Comparison of ENCODE assay signal across 17 mouse cellular contexts in the genomic region with DNA sequence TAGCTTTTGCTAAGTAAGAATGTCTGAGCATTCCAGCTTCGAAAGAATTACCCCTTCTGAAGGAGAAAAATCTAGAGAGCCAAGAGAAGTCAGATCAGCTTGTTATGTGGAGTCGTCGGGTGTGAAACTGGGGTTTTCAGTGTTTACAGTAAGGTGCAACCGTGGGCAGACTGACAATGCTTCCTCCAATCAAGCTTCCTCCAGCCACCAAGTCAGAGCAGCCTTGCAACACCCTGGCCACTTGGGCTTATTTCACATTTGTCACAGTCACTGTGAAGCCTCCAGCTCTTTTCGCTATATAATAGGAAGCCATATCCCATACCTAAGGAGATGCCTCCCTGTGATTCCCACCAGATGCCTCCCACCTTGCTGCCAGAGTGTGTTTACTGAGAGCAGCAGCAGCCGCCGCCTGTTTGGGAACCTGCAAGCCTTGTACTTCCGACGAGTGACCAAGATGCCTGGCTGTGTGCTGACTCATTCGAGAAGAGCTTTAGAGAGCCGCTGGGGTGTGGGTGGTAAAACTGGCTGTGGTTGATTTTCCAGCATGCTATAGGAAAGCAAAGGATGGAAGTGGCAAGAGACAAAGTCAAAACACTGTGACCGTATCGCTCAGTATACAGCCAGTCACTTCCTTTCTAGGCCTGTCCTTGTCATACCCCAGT. TPM values are rescaled to one million over a fixed set of nuclear protein-coding genes. Genes with fewer than 3 reads are reported as not detected.
DNase-seq lines count a peak whose midpoint lies in the region; ATAC-seq and TF ChIP-seq lines count a peak whose summit lies in the region.
"Had no signal": no experiment of that assay in that cellular context is flagged by ENCODE, and none has a peak within 500 bp of the region (broad histone marks: within the 10 kb centered on the region; RNA-seq: fewer than 3 reads in every experiment).

No protein-coding gene starts in this region.

- no peaks in the 10 kb centered on the region for H3K9me3 ChIP-seq in liver, postnatal 0 days (ENCODE audit: low read length)
- no peaks in the 10 kb centered on the region for H3K9me3 ChIP-seq in liver, embryonic 12.5 days (replicated peaks)
- no peaks in the 10 kb centered on the region for H3K9me3 ChIP-seq in kidney, embryonic 14.5 days (ENCODE audit: control insufficient read depth, low read length)
- H3K9me3 ChIP-seq: limb, embryonic 10.5 days; midbrain, embryonic 12.5 days; neural tube, embryonic 15.5 days had no signal

- DNase-seq in liver, postnatal 0 days = no peak
- peak; percentile 24 to 30 for DNase-seq in right cerebral cortex, postnatal 10 days (ENCODE audit: low spot score in 2 of 2)
- no peak for DNase-seq in kidney, postnatal 14 days
- no peak for DNase-seq in adrenal gland, postnatal 4 days (ENCODE audit: low spot score in 2 of 2)
- DNase-seq: adrenal gland, postnatal 36 days; cerebellum, postnatal 25 days; kidney, adult 2 months; lung, adult 2 months had no signal

- no peak for TF ChIP-seq CTCF in liver, postnatal 0 days (IDR thresholded peaks at IDR 0.05; ENCODE audit: low read depth)

- H3K27ac ChIP-seq in liver, postnatal 0 days (ENCODE audit: low read depth) = no peak overlapping the region
- no peak overlapping the region for H3K27ac ChIP-seq in liver, embryonic 12.5 days
- no peak overlapping the region for H3K27ac ChIP-seq in kidney, embryonic 14.5 days (ENCODE audit: low read depth, low read length)
- H3K27ac ChIP-seq: limb, embryonic 10.5 days; midbrain, embryonic 12.5 days; neural tube, embryonic 15.5 days had no signal

- no peaks in the 10 kb centered on the region for H3K36me3 ChIP-seq in liver, postnatal 0 days (replicated peaks; ENCODE audit: insufficient read depth, low read length)
- no peaks in the 10 kb centered on the region for H3K36me3 ChIP-seq in liver, embryonic 12.5 days
- no peaks in the 10 kb centered on the region for H3K36me3 ChIP-seq in kidney, embryonic 14.5 days (ENCODE audit: control insufficient read depth, insufficient read depth, low read length)
- H3K36me3 ChIP-seq: limb, embryonic 10.5 days; midbrain, embryonic 12.5 days; neural tube, embryonic 15.5 days had no signal

- no peak for ATAC-seq in liver, postnatal 0 days
- ATAC-seq in liver, embryonic 12.5 days = no peak
- peak; percentile 56 for ATAC-seq in CD4-positive, CD25-positive, alpha-beta regulatory T cell, adult 4 months
- ATAC-seq in hematopoietic stem cell, adult 5-6 weeks (replicated peaks in 1 of 2; ENCODE audit: insufficient read depth in 1 of 2, low FRiP score in 2 of 2, low TSS enrichment in 1 of 2, low read depth in 1 of 2, poor library complexity in 2 of 2, severe bottlenecking in 2 of 2) = peak; percentile 69 to 70
- no peak for ATAC-seq in kidney, embryonic 14.5 days (ENCODE audit: low FRiP score, low TSS enrichment)

- WGBS in liver, postnatal 0 days (ENCODE audit: insufficient replicate concordance) = 27% methylated on average over 13 of the region's 13 CpGs
- 31% methylated on average over 13 of the region's 13 CpGs for WGBS in liver, embryonic 12.5 days (ENCODE audit: insufficient replicate concordance)
- 67% methylated on average over 13 of the region's 13 CpGs for WGBS in kidney, embryonic 14.5 days

- no peak for TF ChIP-seq EP300 in liver, postnatal 0 days (IDR thresholded peaks at IDR 0.05; ENCODE audit: low read depth)

- peak overlapping the region; percentile 44 for H3K4me2 ChIP-seq in liver, postnatal 0 days (ENCODE audit: low read depth, low read length)
- H3K4me2 ChIP-seq in liver, embryonic 12.5 days = no peak overlapping the region
- H3K4me2 ChIP-seq in kidney, embryonic 14.5 days (replicated peaks; ENCODE audit: low read depth, low read length) = no peak overlapping the region
- H3K4me2 ChIP-seq: midbrain, embryonic 12.5 days; neural tube, embryonic 15.5 days had no signal

- H3K4me3 ChIP-seq in liver, postnatal 0 days (ENCODE audit: low read depth, low read length) = no peak overlapping the region
- no peak overlapping the region for H3K4me3 ChIP-seq in liver, embryonic 12.5 days
- H3K4me3 ChIP-seq in kidney, embryonic 14.5 days (ENCODE audit: low read length) = no peak overlapping the region
- H3K4me3 ChIP-seq: limb, embryonic 10.5 days; midbrain, embryonic 12.5 days; neural tube, embryonic 15.5 days had no signal

- H3K27me3 ChIP-seq in liver, postnatal 0 days (ENCODE audit: insufficient read depth, low read length) = no peaks in the 10 kb centered on the region
- H3K27me3 ChIP-seq in liver, embryonic 12.5 days (replicated peaks) = no peaks in the 10 kb centered on the region
- no peaks in the 10 kb centered on the region for H3K27me3 ChIP-seq in kidney, embryonic 14.5 days (ENCODE audit: control insufficient read depth, insufficient read depth, low read length)
- H3K27me3 ChIP-seq: midbrain, embryonic 12.5 days; neural tube, embryonic 15.5 days had no signal

- no peak overlapping the region for H3K9ac ChIP-seq in liver, postnatal 0 days (replicated peaks)
- H3K9ac ChIP-seq in liver, embryonic 12.5 days = no peak overlapping the region
- no peak overlapping the region for H3K9ac ChIP-seq in kidney, embryonic 14.5 days (ENCODE audit: low read depth, low read length)
- H3K9ac ChIP-seq: midbrain, embryonic 12.5 days; neural tube, embryonic 15.5 days had no signal

- no peaks in the 10 kb centered on the region for H3K4me1 ChIP-seq in liver, postnatal 0 days (ENCODE audit: insufficient read depth)
- no peaks in the 10 kb centered on the region for H3K4me1 ChIP-seq in liver, embryonic 12.5 days
- no peaks in the 10 kb centered on the region for H3K4me1 ChIP-seq in kidney, embryonic 14.5 days (ENCODE audit: control insufficient read depth, insufficient read depth, low read length)
- H3K4me1 ChIP-seq: limb, embryonic 10.5 days; midbrain, embryonic 12.5 days; neural tube, embryonic 15.5 days had no signal

RNA-seq across cellular contexts. Expression of gene Ifng, which starts 29.6 kb away (rescaled TPM):
- polyA plus RNA-seq in liver, postnatal 0 days (2015; fragmentation: Nextera tagmentation; extraction: Ambion mirVana) = 0.08 TPM in 1 of 2 replicates, not detected in the other
- not detected in 2 replicates for polyA plus RNA-seq in liver, embryonic 12.5 days (2016; fragmentation: Nextera tagmentation; extraction: Ambion mirVana)
- polyA plus RNA-seq in CD4-positive, CD25-positive, alpha-beta regulatory T cell, adult 4 months (2017; shearing (Covaris generic)) = 10 to 100 TPM in 1 of 2 experiments, 1 to 10 TPM in 1; 5.5 to 10.6 TPM
- total RNA-seq in hematopoietic stem cell, adult 5-6 weeks (2017) = 1.4 and 1.6 TPM in 2 replicates
- polyA plus RNA-seq in kidney, embryonic 14.5 days (2014; fragmentation: Nextera tagmentation; extraction: Ambion mirVana) = not detected in 2 replicates
- total RNA-seq in adrenal gland, postnatal 4 days (2021) = not detected
- total RNA-seq: adrenal gland, postnatal 36 days; MEL had no signal
- polyA plus RNA-seq: heart, postnatal 0 days; kidney, adult 2 months; limb, embryonic 10.5 days; lung, adult 2 months; midbrain, embryonic 12.5 days; neural tube, embryonic 15.5 days had no signal

Comparison
In these comparisons a context has a peak if more than half of its experiments do, and no peak if none do; other contexts are left out.
1. ATAC-seq: peak in CD4-positive, CD25-positive, alpha-beta regulatory T cell, adult 4 months (single experiment) and hematopoietic stem cell, adult 5-6 weeks (2 of 2); none in liver, postnatal 0 days (single experiment), liver, embryonic 12.5 days (single experiment) and kidney, embryonic 14.5 days (single experiment).
2. DNase-seq: peak in right cerebral cortex, postnatal 10 days (2 of 2); none in liver, postnatal 0 days (single experiment), kidney, postnatal 14 days (single experiment) and adrenal gland, postnatal 4 days (0 of 2).